Mouse (Mus musculus): ENCODE measurements at regions not wholly inside any gene's neighbourhood (a gene's known extent, or its start where the extent isn't known, plus 50 kb on each side); places are given as distances from the start of the nearest gene placed in this dataset.
"Not testable (repeated sequence)": the region's sequence is repeated elsewhere in the genome, so short reads cannot be mapped to it uniquely, and the experiment has no call there.

- no peak for DNase-seq
Observed at GRCm38 (mm10) chr10:111354607-111355006, 56.1 kb downstream of the Bbs10 start.

GRCm38 (mm10) chr10:111358340-111358739 lies 59.9 kb downstream of the Bbs10 start:
- DNase-seq: not testable (repeated sequence)

GRCm38 (mm10) chr10:111361749-111362435 lies 63.4 kb downstream of the Bbs10 start:
- DNase-seq: no peak

- DNase-seq: peak; percentile 32
Observed at GRCm38 (mm10) chr10:111363729-111364617, 65.5 kb downstream of the Bbs10 start.

- DNase-seq: peak; percentile 9
Observed at GRCm38 (mm10) chr10:111365011-111365410, 66.5 kb downstream of the Bbs10 start.

GRCm38 (mm10) chr10:111369046-111369445 lies 70.6 kb downstream of the Bbs10 start:
- not testable (repeated sequence) for DNase-seq

- no peak for DNase-seq
Observed at GRCm38 (mm10) chr10:111378047-111378618, 79.7 kb downstream of the Bbs10 start.

GRCm38 (mm10) chr10:111381689-111382088 lies 83.2 kb downstream of the Bbs10 start:
- peak; percentile 46 for DNase-seq

- no peak for DNase-seq
Observed at GRCm38 (mm10) chr10:111382206-111382930, 83.9 kb downstream of the Bbs10 start.

- no peak for DNase-seq
Observed at GRCm38 (mm10) chr10:111385561-111385960, 87.1 kb downstream of the Bbs10 start.

GRCm38 (mm10) chr10:111387869-111388538 lies 85.0 kb upstream of the Nap1l1 start:
- peak; percentile 18 for DNase-seq

GRCm38 (mm10) chr10:111388545-111389320 lies 84.3 kb upstream of the Nap1l1 start:
- DNase-seq: peak; percentile 13

- peak; percentile 79 for DNase-seq
Observed at GRCm38 (mm10) chr10:111389890-111390289, 83.1 kb upstream of the Nap1l1 start.

GRCm38 (mm10) chr10:111394421-111394820 lies 78.6 kb upstream of the Nap1l1 start:
- DNase-seq: no peak

GRCm38 (mm10) chr10:111405071-111405470 lies 68.0 kb upstream of the Nap1l1 start:
- DNase-seq: no peak

GRCm38 (mm10) chr10:111408887-111409286 lies 64.1 kb upstream of the Nap1l1 start:
- no peak for DNase-seq

- DNase-seq: no peak
Observed at GRCm38 (mm10) chr10:111409497-111409896, 63.5 kb upstream of the Nap1l1 start.

GRCm38 (mm10) chr10:111410121-111410520 lies 62.9 kb upstream of the Nap1l1 start:
- no peak for DNase-seq

GRCm38 (mm10) chr10:111411533-111411932 lies 61.5 kb upstream of the Nap1l1 start:
- DNase-seq: no peak

GRCm38 (mm10) chr10:111416611-111417130 lies 56.4 kb upstream of the Nap1l1 start:
- DNase-seq: no peak

All from embryo, embryonic 11 days (tissue).